Mouse (Mus musculus) urinary bladder, postnatal 4 days (tissue): ENCODE measurements around the gene Defb42.

ENCODE experiments used
- DNase-seq, 2 experiments: peaks; one replicate each; pipeline ENCODE4 v3.0.0; 2021 to 2022; ENCODE audit warnings: low spot score in 2 of 2

Defb42 gene

DNA sequence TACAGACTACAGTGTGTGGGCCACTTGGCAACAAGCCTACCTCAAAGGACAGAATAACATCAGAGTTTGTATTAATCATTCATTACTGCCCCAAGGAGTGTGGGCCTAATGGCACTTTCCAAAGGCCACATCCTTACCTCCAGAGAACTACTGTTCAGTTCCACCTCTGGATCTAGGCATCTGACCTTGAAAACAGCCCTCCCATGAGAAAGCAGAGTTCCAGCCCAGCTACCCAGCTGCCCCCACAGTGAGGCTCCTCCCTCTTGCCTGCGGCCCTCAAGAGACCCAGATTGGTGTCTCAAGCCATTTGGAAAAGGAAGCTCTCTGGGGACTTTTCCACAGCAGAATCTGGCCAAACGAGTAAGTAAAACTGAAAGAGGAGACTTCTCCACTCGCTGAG is at the start of gene Defb42:
Gene Defb42, plus strand, starts transcription at position 301 of the 400 bp plus-strand sequence.
- no peak for DNase-seq

- no peak for DNase-seq
Measured at GRCm38 (mm10) chr14:62997777-62998176, 49.0 kb upstream of the Defb42 start, which contains the start of gene Defb47. TSS of gene Defb47 (plus strand) at chr14:62998077.

DNA sequence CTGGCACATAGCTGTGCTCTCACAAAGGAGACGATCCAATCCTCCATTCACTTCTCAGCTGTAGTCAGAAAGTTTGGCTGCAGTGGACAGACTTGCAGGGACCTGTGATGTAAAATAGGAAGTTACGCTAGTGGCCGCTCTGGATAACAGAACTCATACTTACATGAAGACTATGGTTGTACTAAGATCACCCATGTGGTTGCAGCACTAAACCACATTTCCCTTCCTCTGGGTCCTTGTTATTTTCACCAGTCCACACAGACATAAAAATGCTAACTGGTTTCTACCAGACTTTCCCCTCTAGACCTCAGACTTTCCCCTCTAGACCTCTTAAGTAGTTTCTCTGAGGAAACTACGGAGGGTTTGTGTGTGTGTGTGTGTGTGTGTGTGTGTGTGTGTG is 47.8 kb upstream of the Defb42 start:
- DNase-seq = no peak

DNA sequence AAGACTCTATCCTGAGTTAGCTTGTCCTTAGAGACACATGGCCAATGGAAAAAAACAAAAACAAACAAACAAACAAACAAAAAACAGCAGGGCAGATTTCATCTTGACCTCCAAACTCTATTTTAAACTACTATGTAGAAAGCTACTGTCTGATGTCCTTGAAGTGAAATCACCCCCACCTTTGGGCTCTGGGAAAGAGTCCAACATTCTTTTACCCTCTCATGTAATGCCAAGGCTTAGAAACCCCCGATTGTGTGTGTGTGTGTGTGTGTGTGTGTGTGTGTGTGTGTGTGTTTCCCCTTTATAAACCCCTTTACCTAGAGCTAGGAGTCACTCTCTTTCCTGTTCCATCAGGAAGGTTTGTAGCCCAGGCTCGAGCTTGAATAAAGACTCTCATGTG is 44.2 kb upstream of the Defb42 start:
- DNase-seq = no peak

GRCm38 (mm10) chr14:63011471-63011870 is 35.3 kb upstream of the Defb42 start, which contains the start of gene Defb43:
TSS of gene Defb43 (plus strand) at chr14:63011771.
- no peak for DNase-seq

DNA sequence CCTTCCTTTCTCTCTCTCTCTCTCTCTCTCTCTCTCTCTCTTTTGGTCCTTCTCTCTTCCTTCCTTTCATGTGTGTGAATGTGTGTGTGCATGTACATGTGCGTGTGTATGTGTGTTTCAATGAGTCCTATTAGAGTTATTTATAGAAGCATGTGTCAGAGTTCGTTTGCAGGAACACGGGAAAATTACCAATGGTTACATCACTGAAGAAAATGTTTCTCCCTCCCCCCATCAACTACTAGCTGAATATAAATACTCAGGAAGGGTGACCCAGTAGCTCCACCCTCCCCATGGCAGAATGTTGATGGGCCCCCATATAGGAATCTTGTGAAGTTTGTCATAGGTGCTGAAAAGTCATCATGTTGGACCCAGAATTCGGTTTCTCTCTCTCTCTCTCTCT is 33.7 kb upstream of the Defb42 start:
- no peak for DNase-seq

- no peak for DNase-seq
Measured at GRCm38 (mm10) chr14:63014667-63015066, 32.1 kb upstream of the Defb42 start.

- no peak for DNase-seq
Measured at GRCm38 (mm10) chr14:63020524-63021156, 26.2 kb upstream of the Defb42 start.

GRCm38 (mm10) chr14:63049910-63050370 is 3.1 kb downstream of the Defb42 start, which contains the start of gene Defb30:
TSS of gene Defb30 (minus strand) at chr14:63049960.
- no peak for DNase-seq

- peak; percentile 38 to 81 for DNase-seq
Measured at GRCm38 (mm10) chr14:63050769-63051168, 4.0 kb downstream of the Defb42 start.

GRCm38 (mm10) chr14:63054729-63055128 is 7.9 kb downstream of the Defb42 start:
- peak; percentile 72 to 74 for DNase-seq

- DNase-seq = no peak
Measured at GRCm38 (mm10) chr14:63060361-63060760, 13.6 kb downstream of the Defb42 start.

DNA sequence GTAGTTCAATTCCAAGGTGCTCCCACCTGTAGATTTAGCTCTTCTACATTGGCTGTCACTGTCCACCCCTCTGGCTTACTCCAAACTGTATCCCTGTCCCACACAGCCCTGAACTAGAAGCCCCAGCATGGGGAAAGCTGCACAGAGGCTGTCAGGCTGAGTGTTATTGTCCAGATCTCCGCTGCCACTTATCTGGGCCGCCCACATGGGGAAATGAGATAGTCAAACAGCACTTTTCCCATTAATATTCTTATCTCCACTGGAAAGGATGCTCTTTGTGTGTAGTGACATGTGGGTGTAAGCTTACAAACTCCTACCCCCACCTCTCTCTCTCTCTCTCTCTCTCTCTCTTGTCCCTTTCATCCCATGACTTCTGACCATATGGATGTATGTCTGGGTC is 15.4 kb downstream of the Defb42 start:
- DNase-seq = no peak

DNA sequence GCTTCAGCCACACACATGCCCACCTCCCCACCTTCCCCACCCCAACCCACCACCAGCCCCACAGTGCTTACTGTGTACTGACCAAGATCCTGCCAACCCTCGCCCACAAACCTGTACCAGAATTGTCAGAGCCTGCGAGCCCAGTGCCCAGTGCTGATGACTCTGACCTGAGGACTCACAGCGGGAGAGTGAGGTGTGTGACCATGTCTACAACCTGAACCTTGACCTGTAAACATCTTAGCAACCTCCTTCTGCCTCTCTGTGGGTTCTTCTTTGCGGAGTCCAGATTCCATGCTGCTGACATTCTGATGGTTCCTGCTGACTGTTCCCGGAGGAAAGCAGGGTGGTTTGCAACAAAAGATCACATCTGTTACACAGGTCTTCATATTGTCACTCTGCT is 18.6 kb downstream of the Defb42 start:
- DNase-seq = no peak

DNA sequence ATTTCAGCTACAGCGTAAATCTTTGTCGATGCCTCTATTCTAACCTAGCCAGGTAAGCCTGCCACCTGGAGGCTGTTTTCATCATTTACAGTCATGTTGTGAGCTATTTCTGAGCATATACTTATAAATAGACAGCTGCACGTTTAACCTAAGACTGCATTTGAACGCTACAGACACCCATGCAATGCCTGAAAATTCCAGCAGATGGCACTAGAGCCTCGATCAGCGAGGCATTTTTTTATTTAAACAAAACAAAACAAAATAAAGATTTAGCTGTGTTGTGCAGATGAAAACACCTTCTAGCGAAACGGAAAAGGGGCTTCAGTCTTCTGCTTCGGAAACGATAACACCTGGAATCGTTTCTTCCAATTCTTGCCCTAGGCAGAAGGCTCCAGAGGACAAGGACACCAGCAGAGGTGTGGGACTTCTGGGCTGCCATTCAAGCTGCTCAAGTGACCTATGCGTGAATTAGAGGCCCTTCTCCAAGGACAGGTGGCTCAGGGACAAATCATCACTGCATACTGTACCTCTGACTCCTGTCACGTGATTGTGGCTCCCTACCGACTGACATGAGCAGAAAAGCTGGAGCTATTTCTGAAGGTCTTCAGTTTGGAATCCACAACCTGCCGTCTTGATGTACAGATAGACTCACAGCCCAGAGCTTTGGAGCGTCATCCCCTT is 20.0 kb downstream of the Defb42 start:
- peak in 1 of 2 experiments; percentile 43 for DNase-seq

- peak in 1 of 2 experiments; percentile 39 for DNase-seq
Measured at GRCm38 (mm10) chr14:63067708-63068107, 20.9 kb downstream of the Defb42 start.
